Mouse (Mus musculus): ENCODE measurements around the gene Col28a1. TPM values are rescaled to one million over a fixed set of nuclear protein-coding genes. Genes with fewer than 3 reads are reported as not detected.
A peak's percentile ranks its signal among the peaks of the same experiment; 100 is the strongest.
"Not testable (repeated sequence)": the region's sequence is repeated elsewhere in the genome, so short reads cannot be mapped to it uniquely, and the experiment has no call there.

The Col28a1 gene
- polyA plus RNA-seq, 1 experiment from 2014 or later = not detected

GRCm38 (mm10) chr6:8048216-8048615 lies 144.2 kb downstream of the Col28a1 start:
- no peak for DNase-seq (ENCODE audit: low spot score)
- Histone ChIP-seq H3K9me3 (no peaks in the 10 kb centered on the region), H3K27ac (no peak overlapping the region), H3K4me3 (no peak overlapping the region), H3K36me3 (no peaks in the 10 kb centered on the region), H3K4me1 (no peaks in the 10 kb centered on the region), H3K27me3 (ENCODE audit: insufficient read depth, poor library complexity, severe bottlenecking) (no peaks in the 10 kb centered on the region)
- 77% methylated on average over 2 of the region's 2 CpGs for WGBS

GRCm38 (mm10) chr6:8046446-8046845 lies 146.0 kb downstream of the Col28a1 start:
- Histone ChIP-seq H3K27me3 (ENCODE audit: insufficient read depth, poor library complexity, severe bottlenecking) (no peaks in the 10 kb centered on the region), H3K9me3 (no peaks in the 10 kb centered on the region), H3K4me1 (no peaks in the 10 kb centered on the region), H3K4me3 (no peak overlapping the region), H3K27ac (no peak overlapping the region), H3K36me3 (no peaks in the 10 kb centered on the region)
- 64% methylated on average over 4 of the region's 4 CpGs for WGBS
- no peak for DNase-seq (ENCODE audit: low spot score)

DNA sequence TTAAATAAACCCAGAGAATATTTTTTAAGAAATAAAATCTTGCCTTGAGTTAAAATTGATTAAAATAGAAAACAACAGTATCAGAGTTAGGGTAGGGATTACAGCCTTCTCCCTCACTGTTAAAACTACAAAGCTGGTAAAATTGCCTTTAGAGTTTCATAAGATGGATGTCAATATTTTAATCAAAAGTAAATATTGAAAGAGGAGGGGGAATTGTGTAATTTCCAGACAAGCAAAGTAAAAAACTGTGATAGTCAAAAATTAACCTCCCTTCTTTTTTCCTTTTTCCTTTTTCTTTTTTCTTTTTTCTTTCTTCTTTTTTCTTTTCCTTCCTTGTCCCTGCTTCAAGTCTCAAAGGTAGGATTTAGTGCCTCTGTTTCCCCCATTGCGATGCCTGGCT lies 146.6 kb downstream of the Col28a1 start:
- H3K27ac ChIP-seq = no peak overlapping the region
- no peak overlapping the region for H3K4me3 ChIP-seq
- H3K27me3 ChIP-seq (ENCODE audit: insufficient read depth, poor library complexity, severe bottlenecking) = no peaks in the 10 kb centered on the region
- WGBS = 86% methylated on average over 1 of the region's 1 CpGs
- H3K9me3 ChIP-seq = no peaks in the 10 kb centered on the region
- H3K4me1 ChIP-seq = no peaks in the 10 kb centered on the region
- DNase-seq (ENCODE audit: low spot score) = no peak
- no peaks in the 10 kb centered on the region for H3K36me3 ChIP-seq

DNA sequence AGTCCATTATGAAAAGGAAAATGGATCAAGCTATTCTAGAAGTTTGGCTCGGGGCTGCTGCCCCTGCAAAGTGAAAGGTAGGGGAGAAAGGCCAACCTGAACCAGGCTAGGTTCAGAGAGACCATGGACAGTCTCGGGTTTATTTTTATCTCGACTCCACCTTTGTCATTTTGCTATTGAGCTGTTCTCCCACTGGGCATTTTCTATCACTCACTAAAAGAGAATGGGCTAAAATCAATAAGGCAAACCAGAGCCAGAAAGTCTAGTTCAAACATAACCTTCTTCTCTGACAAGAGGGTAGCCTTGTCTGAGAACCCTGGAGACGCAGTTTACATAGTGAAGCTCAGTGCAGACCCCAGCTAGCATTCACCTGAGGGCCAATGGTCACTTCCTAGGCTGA lies 163.7 kb downstream of the Col28a1 start:
- H3K4me3 ChIP-seq = no peak overlapping the region
- no peak overlapping the region for H3K27ac ChIP-seq
- no peak for DNase-seq (ENCODE audit: low spot score)
- no peaks in the 10 kb centered on the region for H3K4me1 ChIP-seq
- no peaks in the 10 kb centered on the region for H3K27me3 ChIP-seq (ENCODE audit: insufficient read depth, poor library complexity, severe bottlenecking)
- no peaks in the 10 kb centered on the region for H3K36me3 ChIP-seq
- H3K9me3 ChIP-seq = no peaks in the 10 kb centered on the region
- WGBS = 81% methylated on average over 4 of the region's 4 CpGs

DNA sequence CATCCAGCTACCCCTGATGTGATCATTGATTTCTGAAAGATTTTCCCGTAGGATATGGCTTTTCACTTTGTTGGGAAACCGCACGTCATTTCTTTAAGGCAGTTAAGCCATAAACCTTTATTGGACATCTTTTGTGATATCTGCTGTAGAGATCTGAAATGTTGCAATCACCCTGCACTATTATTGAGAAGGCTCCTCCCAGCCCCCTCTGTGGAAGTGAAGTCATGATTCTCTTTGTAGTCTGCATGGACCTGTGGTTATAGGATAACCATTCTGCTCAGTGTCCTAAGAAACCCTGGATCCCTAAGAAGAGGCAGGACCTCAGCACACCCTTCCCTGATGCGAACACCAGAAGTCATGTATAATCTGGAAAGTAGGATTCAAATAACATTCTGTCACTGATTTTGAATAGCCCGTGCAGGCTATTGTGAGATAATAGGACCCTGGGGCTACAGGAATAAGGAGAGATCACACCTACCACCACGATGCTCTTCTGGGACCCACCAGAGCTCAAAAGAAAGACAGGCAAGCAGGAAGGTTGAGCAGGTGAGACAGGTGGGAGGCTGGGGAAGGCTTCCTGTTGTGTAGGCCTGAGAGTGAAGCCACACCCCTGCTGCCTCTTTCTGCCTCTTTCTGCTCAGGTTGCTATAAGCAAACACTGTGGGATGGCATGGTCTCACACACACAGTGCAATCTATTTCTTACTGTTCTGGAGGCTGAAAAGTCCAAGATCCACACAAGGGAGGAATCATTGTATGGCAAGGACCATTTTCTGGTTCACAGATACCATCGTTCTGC lies 166.9 kb downstream of the Col28a1 start:
- Histone ChIP-seq H3K27ac (no peak overlapping the region), H3K4me1 (no peaks in the 10 kb centered on the region), H3K4me3 (no peak overlapping the region), H3K9me3 (no peaks in the 10 kb centered on the region), H3K27me3 (ENCODE audit: insufficient read depth, poor library complexity, severe bottlenecking) (no peaks in the 10 kb centered on the region), H3K36me3 (no peaks in the 10 kb centered on the region)
- WGBS = 82% methylated on average over 7 of the region's 7 CpGs
- no peak for DNase-seq (ENCODE audit: low spot score)

DNA sequence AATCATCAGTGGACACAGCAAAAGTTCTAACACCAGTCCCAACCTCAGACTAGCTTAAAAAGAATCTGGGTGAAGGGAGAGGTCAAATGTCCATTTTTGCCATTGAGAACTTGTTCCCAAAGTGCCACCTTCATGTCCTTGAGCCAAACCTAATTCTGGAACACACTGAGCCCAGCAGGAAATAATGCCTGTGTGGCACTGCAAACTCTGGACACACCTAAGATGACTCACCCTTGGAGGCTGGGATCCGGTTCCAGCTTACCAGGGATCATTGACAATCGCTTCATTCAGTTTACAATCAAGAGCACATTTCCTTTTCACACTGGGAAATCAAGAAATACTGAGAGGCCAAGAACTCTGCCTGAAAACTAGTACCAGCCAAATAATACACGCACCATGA lies 168.9 kb downstream of the Col28a1 start:
- no peak overlapping the region for H3K27ac ChIP-seq

GRCm38 (mm10) chr6:7994736-7995135 lies 197.7 kb downstream of the Col28a1 start:
- Histone ChIP-seq H3K36me3 (no peaks in the 10 kb centered on the region), H3K9me3 (no peaks in the 10 kb centered on the region), H3K4me1 (no peaks in the 10 kb centered on the region), H3K4me3 (no peak overlapping the region), H3K27me3 (ENCODE audit: insufficient read depth, poor library complexity, severe bottlenecking) (no peaks in the 10 kb centered on the region), H3K27ac (no peak overlapping the region)
- 81% methylated on average over 4 of the region's 4 CpGs for WGBS
- no peak for DNase-seq (ENCODE audit: low spot score)

More for the DNA sequence above, 168.9 kb downstream of the Col28a1 start:
- H3K27me3 ChIP-seq (ENCODE audit: insufficient read depth, poor library complexity, severe bottlenecking) = no peaks in the 10 kb centered on the region
- no peaks in the 10 kb centered on the region for H3K36me3 ChIP-seq
- no peak overlapping the region for H3K4me3 ChIP-seq
- DNase-seq (ENCODE audit: low spot score) = no peak
- 71% methylated on average over 3 of the region's 3 CpGs for WGBS
- no peaks in the 10 kb centered on the region for H3K9me3 ChIP-seq
- H3K4me1 ChIP-seq = no peaks in the 10 kb centered on the region

DNA sequence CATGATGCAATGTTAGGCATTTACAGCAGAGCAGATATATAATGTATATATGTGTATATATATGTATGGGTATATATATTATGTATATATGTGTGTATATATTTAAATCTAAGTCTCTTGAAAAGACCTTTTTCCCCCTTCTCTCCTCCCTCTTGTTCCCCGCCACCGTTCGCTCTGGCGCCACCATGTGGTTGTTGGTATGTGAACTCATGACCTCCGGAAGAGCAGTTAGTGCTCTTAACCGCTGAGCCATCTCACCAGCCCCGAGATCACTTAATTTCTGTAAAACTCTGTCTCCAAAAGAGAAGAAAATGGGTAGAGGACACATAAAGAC lies 208.8 kb downstream of the Col28a1 start:
- H3K9me3 ChIP-seq = no peaks in the 10 kb centered on the region
- H3K4me1 ChIP-seq = no peaks in the 10 kb centered on the region
- WGBS = 29% methylated on average over 7 of the region's 7 CpGs
- peak overlapping the region; percentile 48 for H3K4me3 ChIP-seq
- H3K36me3 ChIP-seq = no peaks in the 10 kb centered on the region
- H3K27me3 ChIP-seq (ENCODE audit: insufficient read depth, poor library complexity, severe bottlenecking) = no peaks in the 10 kb centered on the region
- no peak overlapping the region for H3K27ac ChIP-seq
- peak; percentile 82 for DNase-seq (ENCODE audit: low spot score)

DNA sequence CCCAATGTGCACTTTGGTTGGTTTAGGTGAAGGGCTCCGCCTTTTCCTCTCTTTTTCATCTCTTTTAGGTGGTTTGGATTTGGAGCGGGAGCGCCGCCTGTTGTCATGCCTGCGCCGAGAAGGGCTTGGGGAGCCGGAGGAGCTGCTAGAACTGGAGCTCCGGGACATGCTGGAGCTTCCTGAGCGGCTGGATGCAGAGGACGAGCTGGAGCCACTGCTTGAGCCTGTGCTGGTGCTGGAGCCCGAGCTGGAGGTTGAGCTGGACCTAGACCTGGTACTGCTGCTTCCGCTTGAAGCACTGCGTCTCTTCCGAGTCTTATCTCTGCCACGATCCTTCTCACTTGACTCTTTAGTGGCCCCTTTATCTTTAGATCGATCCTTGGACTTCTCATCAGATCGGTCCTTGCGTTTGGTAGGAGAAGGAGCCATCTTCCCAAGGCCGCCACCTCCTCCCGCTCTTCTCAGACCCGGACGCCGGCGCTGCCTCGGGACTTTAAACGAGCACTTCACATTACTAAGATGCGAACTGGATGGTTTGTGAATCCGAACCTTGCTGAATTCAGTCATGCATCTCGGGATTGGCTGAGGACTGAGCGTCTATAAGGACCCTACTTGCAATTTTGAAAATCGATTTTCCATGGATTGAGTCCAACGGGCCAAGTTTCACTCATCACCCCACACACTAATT lies 209.3 kb downstream of the Col28a1 start:
- H3K4me1 ChIP-seq; H3K9me3 ChIP-seq; DNase-seq (ENCODE audit: low spot score); H3K27me3 ChIP-seq (ENCODE audit: insufficient read depth, poor library complexity, severe bottlenecking); H3K36me3 ChIP-seq; H3K27ac ChIP-seq: not testable (repeated sequence)
- WGBS = 56% methylated on average over 32 of the region's 32 CpGs
- H3K4me3 ChIP-seq = peak overlapping the region; percentile 48

DNA sequence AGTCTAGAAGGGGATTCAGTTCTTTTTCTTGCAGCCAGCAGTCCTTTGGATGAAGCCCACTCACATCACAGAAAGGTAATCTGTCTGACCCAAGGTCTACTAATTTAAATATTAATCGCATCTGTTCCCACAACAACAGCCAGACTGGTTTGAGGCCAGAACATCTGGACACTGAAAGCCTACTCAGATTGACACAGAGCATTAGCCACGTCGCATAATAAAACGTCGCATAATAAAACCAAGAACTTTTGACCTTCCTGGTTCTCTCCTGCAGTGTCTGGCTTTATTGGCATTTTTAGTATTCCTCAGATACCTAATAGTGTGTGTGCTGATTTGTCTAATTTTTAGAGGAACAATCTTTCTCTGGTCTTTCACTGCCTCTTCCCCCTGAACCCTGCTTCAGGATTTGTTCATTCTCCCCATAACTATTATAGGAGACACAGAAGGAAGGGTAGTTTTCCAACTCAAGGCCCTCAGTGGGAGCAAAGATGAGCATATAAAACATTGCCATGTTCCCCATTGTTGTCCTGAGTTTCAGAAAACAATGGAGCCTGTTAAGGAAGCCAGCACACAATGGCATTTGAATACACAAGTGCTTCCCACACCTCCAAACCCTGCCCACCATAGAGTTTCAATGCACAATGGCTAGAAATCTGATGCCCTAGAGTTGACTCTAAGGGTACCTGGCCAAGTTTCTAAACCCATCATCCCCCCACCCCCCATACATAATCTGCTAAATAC lies 221.2 kb downstream of the Col28a1 start:
- Histone ChIP-seq H3K27ac (no peak overlapping the region), H3K4me1 (no peaks in the 10 kb centered on the region), H3K36me3 (no peaks in the 10 kb centered on the region), H3K4me3 (no peak overlapping the region), H3K27me3 (ENCODE audit: insufficient read depth, poor library complexity, severe bottlenecking) (no peaks in the 10 kb centered on the region), H3K9me3 (no peaks in the 10 kb centered on the region)
- DNase-seq (ENCODE audit: low spot score) = no peak
- WGBS = 84% methylated on average over 5 of the region's 5 CpGs

DNA sequence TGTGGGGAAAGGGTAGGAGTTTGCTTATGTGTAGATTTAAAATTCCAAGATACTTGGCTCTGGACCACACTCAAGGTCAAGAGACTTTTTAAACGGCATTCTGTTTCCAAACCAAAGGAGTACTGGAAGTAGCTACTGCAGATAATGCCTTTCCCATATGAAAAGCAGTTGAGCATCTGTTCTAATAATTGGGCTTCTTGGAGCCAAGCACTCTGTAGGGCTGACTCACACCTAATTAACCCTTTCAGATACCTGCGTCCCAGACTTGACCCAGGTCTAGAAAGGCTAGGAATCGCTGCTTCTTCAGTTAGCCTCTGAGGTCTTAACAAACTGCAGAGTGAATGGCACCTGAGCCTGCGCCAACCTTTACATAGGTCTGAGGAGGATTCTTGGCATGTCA lies 223.0 kb downstream of the Col28a1 start:
- Histone ChIP-seq H3K27ac (no peak overlapping the region), H3K27me3 (ENCODE audit: insufficient read depth, poor library complexity, severe bottlenecking) (no peaks in the 10 kb centered on the region), H3K9me3 (no peaks in the 10 kb centered on the region), H3K4me1 (no peaks in the 10 kb centered on the region), H3K4me3 (no peak overlapping the region), H3K36me3 (no peaks in the 10 kb centered on the region)
- 83% methylated on average over 4 of the region's 4 CpGs for WGBS
- DNase-seq (ENCODE audit: low spot score) = no peak

GRCm38 (mm10) chr6:7965833-7966522 lies 226.4 kb downstream of the Col28a1 start:
- H3K36me3 ChIP-seq = no peaks in the 10 kb centered on the region
- no peak for DNase-seq (ENCODE audit: low spot score)
- H3K9me3 ChIP-seq = no peaks in the 10 kb centered on the region
- H3K4me3 ChIP-seq = no peak overlapping the region
- WGBS = 62% methylated on average over 11 of the region's 11 CpGs
- H3K27ac ChIP-seq = no peak overlapping the region
- H3K4me1 ChIP-seq = no peaks in the 10 kb centered on the region
- H3K27me3 ChIP-seq (ENCODE audit: insufficient read depth, poor library complexity, severe bottlenecking) = no peaks in the 10 kb centered on the region

GRCm38 (mm10) chr6:7962749-7963148 lies 229.7 kb downstream of the Col28a1 start:
- no peaks in the 10 kb centered on the region for H3K36me3 ChIP-seq
- H3K4me1 ChIP-seq = no peaks in the 10 kb centered on the region
- no peak overlapping the region for H3K27ac ChIP-seq
- H3K27me3 ChIP-seq (ENCODE audit: insufficient read depth, poor library complexity, severe bottlenecking) = no peaks in the 10 kb centered on the region
- WGBS = 81% methylated on average over 7 of the region's 7 CpGs
- H3K4me3 ChIP-seq = no peak overlapping the region
- H3K9me3 ChIP-seq = no peaks in the 10 kb centered on the region
- DNase-seq (ENCODE audit: low spot score) = no peak

Measured in heart, embryonic 10.5 days (tissue).